In the genomic region with DNA sequence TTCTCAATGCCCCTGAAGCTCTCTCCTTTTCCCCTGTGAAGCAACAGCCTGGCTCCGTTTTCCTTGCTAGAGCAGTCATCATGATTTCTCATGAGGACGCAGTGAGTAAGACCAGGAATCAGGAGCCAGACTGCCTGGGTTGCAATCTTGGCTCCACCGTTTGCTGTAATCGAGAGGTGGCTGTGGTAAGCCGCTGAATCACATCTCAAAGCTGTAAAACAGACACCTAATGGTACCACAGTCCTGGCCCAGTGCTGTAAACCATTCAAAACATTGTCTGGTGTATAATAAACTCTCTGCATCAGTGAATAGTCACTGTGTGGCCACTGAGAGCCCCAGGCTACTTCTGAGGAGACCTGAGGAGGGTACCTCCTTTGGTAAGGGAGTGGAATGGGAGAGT, we compare ENCODE assay signal across 20 mouse cellular contexts.
A peak's percentile ranks its signal among the peaks of the same experiment; 100 is the strongest.
DNase-seq lines count a peak whose midpoint lies in the region; TF ChIP-seq lines count a peak whose summit lies in the region.
"Had no signal": no experiment of that assay in that cellular context is flagged by ENCODE, and none has a peak within 500 bp of the region (broad histone marks: within the 10 kb centered on the region; RNA-seq: fewer than 3 reads in every experiment).

No protein-coding gene starts in this region.

- DNase-seq in gastrocnemius, adult 18-20 months (ENCODE audit: low spot score): peak; percentile 41
- DNase-seq in gastrocnemius, postnatal 4 days (ENCODE audit: low spot score in 2 of 2): no peak
- peak; percentile 20 for DNase-seq in urinary bladder, postnatal 14 days (ENCODE audit: low spot score)
- no peak for DNase-seq in urinary bladder, postnatal 25 days (ENCODE audit: low spot score)
- DNase-seq in fibroblast of lung, adult 2 months (ENCODE audit: low read depth): peak; percentile 93
- no peak for DNase-seq in frontal cortex, postnatal 14 days (ENCODE audit: low spot score in 2 of 2)
- DNase-seq in layer of hippocampus, postnatal 36 days: no peak
- no peak for DNase-seq in left cerebral cortex, adult 2 months (ENCODE audit: extremely low spot score in 1 of 2, low spot score in 2 of 2)
- DNase-seq: cerebellum, adult 2 months; heart, postnatal 10 days; kidney, adult 2 months; liver, postnatal 0 days; spleen, adult 18-20 months; thymus, postnatal 14 days had no signal

- no peak for TF ChIP-seq CTCF in left cerebral cortex, adult 2 months (IDR thresholded peaks at IDR 0.05)

- intact Hi-C loops in left cerebral cortex, adult 2 months (cut with DNase I): no loop called here

- no peak overlapping the region for H3K4me3 ChIP-seq in left cerebral cortex, adult 2 months
- H3K4me3 ChIP-seq: heart, embryonic 12.5 days; hindbrain, embryonic 13.5 days; limb, embryonic 12.5 days; neural tube, embryonic 15.5 days had no signal

- H3K27ac ChIP-seq in left cerebral cortex, adult 2 months: no peak overlapping the region
- H3K27ac ChIP-seq: hindbrain, embryonic 13.5 days; kidney, postnatal 0 days; limb, embryonic 12.5 days; macrophage; neural tube, embryonic 15.5 days had no signal

Comparison
In these comparisons a context has a peak if more than half of its experiments do, and no peak if none do; other contexts are left out.
1. DNase-seq: peak in gastrocnemius, adult 18-20 months (single experiment), urinary bladder, postnatal 14 days (single experiment) and fibroblast of lung, adult 2 months (single experiment); none in gastrocnemius, postnatal 4 days (0 of 2), urinary bladder, postnatal 25 days (single experiment), frontal cortex, postnatal 14 days (0 of 2), layer of hippocampus, postnatal 36 days (0 of 2) and left cerebral cortex, adult 2 months (0 of 2).